Mouse (Mus musculus): ENCODE data around the gene Lingo3. TPM values are rescaled to one million over a fixed set of nuclear protein-coding genes. Genes with fewer than 3 reads are reported as not detected.
"Not testable (repeated sequence)": the region's sequence is repeated elsewhere in the genome, so short reads cannot be mapped to it uniquely, and the experiment has no call there.

Gene Lingo3
- polyA plus RNA-seq, 1 experiment from 2014 or later, result 1.7 TPM

GRCm38 (mm10) chr10:80842334-80842733 lies 1.5 kb downstream of the Lingo3 start:
- Histone ChIP-seq H3K4me3 (no peak overlapping the region), H3K9me3 (no peaks in the 10 kb centered on the region), H3K27me3 (peaks cover 62% of the 10 kb centered on the region), H3K36me3 (no peaks in the 10 kb centered on the region), H3K4me1 (peaks cover 14% of the 10 kb centered on the region), H3K4me2 (replicated peaks) (no peak overlapping the region), H3K9ac (no peak overlapping the region), H3K27ac (no peak overlapping the region)
- 84% methylated on average over 15 of the region's 15 CpGs for WGBS
- no peak for ATAC-seq (ENCODE audit: insufficient number of reproducible peaks, insufficient read depth, low FRiP score, low TSS enrichment)

GRCm38 (mm10) chr10:80841685-80842084 lies 2.2 kb downstream of the Lingo3 start:
- Histone ChIP-seq H3K36me3 (no peaks in the 10 kb centered on the region), H3K9me3 (no peaks in the 10 kb centered on the region), H3K4me3 (no peak overlapping the region), H3K27ac (no peak overlapping the region), H3K27me3 (peaks cover 69% of the 10 kb centered on the region), H3K9ac (0 out of 2 replicates have a peak overlapping the region, but pooled peaks have one; percentile 5), H3K4me2 (replicated peaks) (no peak overlapping the region), H3K4me1 (peaks cover 14% of the 10 kb centered on the region)
- ATAC-seq (ENCODE audit: insufficient number of reproducible peaks, insufficient read depth, low FRiP score, low TSS enrichment), result no peak
- WGBS, result 68% methylated on average over 2 of the region's 2 CpGs

GRCm38 (mm10) chr10:80839848-80840247 lies 4.0 kb downstream of the Lingo3 start:
- Histone ChIP-seq H3K4me3 (no peak overlapping the region), H3K36me3 (no peaks in the 10 kb centered on the region), H3K4me2 (replicated peaks) (no peak overlapping the region), H3K9me3 (peaks cover 2% of the 10 kb centered on the region; the same call in 1 of the 2 replicates), H3K9ac (no peak overlapping the region), H3K4me1 (peaks cover 14% of the 10 kb centered on the region), H3K27me3 (peaks cover 67% of the 10 kb centered on the region), H3K27ac (no peak overlapping the region)
- ATAC-seq (ENCODE audit: insufficient number of reproducible peaks, insufficient read depth, low FRiP score, low TSS enrichment), result no peak
- WGBS, result 65% methylated on average over 6 of the region's 6 CpGs

GRCm38 (mm10) chr10:80838346-80838912 lies 5.4 kb downstream of the Lingo3 start:
- ATAC-seq (ENCODE audit: insufficient number of reproducible peaks, insufficient read depth, low FRiP score, low TSS enrichment), result no peak
- Histone ChIP-seq H3K27me3 (peaks cover 67% of the 10 kb centered on the region), H3K27ac (no peak overlapping the region), H3K36me3 (no peaks in the 10 kb centered on the region), H3K4me2 (replicated peaks) (no peak overlapping the region), H3K4me1 (0 out of 2 replicates have a peak, but pooled peaks cover 5% of the 10 kb centered on the region), H3K9me3 (peaks cover 9% of the 10 kb centered on the region; the same call in 1 of the 2 replicates), H3K4me3 (no peak overlapping the region), H3K9ac (no peak overlapping the region)
- WGBS, result 61% methylated on average over 2 of the region's 2 CpGs

GRCm38 (mm10) chr10:80837827-80838226 lies 6.0 kb downstream of the Lingo3 start:
- ATAC-seq (ENCODE audit: insufficient number of reproducible peaks, insufficient read depth, low FRiP score, low TSS enrichment), result no peak
- Histone ChIP-seq H3K9ac (no peak overlapping the region), H3K27me3 (peaks cover 65% of the 10 kb centered on the region), H3K36me3 (no peaks in the 10 kb centered on the region), H3K27ac (no peak overlapping the region), H3K9me3 (peaks cover 9% of the 10 kb centered on the region; the same call in 1 of the 2 replicates), H3K4me2 (replicated peaks) (no peak overlapping the region), H3K4me3 (no peak overlapping the region), H3K4me1 (0 out of 2 replicates have a peak, but pooled peaks cover 4% of the 10 kb centered on the region)
- 11% methylated on average over 2 of the region's 2 CpGs for WGBS

- Histone ChIP-seq H3K36me3 (no peaks in the 10 kb centered on the region), H3K9me3 (peaks cover 9% of the 10 kb centered on the region; the same call in 1 of the 2 replicates), H3K27me3 (peaks cover 57% of the 10 kb centered on the region), H3K4me3 (no peak overlapping the region), H3K4me1 (0 out of 2 replicates have a peak, but pooled peaks cover 4% of the 10 kb centered on the region), H3K27ac (no peak overlapping the region), H3K4me2 (replicated peaks) (no peak overlapping the region), H3K9ac (no peak overlapping the region)
- no peak for ATAC-seq (ENCODE audit: insufficient number of reproducible peaks, insufficient read depth, low FRiP score, low TSS enrichment)
- 47% methylated on average over 7 of the region's 7 CpGs for WGBS
Measured at GRCm38 (mm10) chr10:80836949-80837379, 6.9 kb downstream of the Lingo3 start.

GRCm38 (mm10) chr10:80835617-80836016 lies 8.2 kb downstream of the Lingo3 start:
- Histone ChIP-seq H3K36me3 (no peaks in the 10 kb centered on the region), H3K9me3 (peaks cover 9% of the 10 kb centered on the region; the same call in 1 of the 2 replicates), H3K4me3 (no peak overlapping the region), H3K4me2 (replicated peaks) (no peak overlapping the region), H3K4me1 (peaks cover 12% of the 10 kb centered on the region), H3K27me3 (peaks cover 52% of the 10 kb centered on the region), H3K27ac (no peak overlapping the region), H3K9ac (no peak overlapping the region)
- ATAC-seq (ENCODE audit: insufficient number of reproducible peaks, insufficient read depth, low FRiP score, low TSS enrichment), result no peak
- 60% methylated on average over 30 of the region's 30 CpGs for WGBS

- Histone ChIP-seq H3K9ac (no peak overlapping the region), H3K27me3 (peaks cover 45% of the 10 kb centered on the region), H3K27ac (no peak overlapping the region), H3K9me3 (peaks cover 9% of the 10 kb centered on the region; the same call in 1 of the 2 replicates), H3K36me3 (peaks cover 19% of the 10 kb centered on the region), H3K4me1 (peaks cover 27% of the 10 kb centered on the region), H3K4me3 (no peak overlapping the region), H3K4me2 (replicated peaks) (no peak overlapping the region)
- WGBS, result 71% methylated on average over 7 of the region's 7 CpGs
- no peak for ATAC-seq (ENCODE audit: insufficient number of reproducible peaks, insufficient read depth, low FRiP score, low TSS enrichment)
Measured at GRCm38 (mm10) chr10:80832818-80833217, 11.0 kb downstream of the Lingo3 start.

GRCm38 (mm10) chr10:80831136-80831535 lies 12.7 kb downstream of the Lingo3 start:
- H3K4me1 ChIP-seq, result peaks cover 29% of the 10 kb centered on the region
- 2% methylated on average over 9 of the region's 9 CpGs for WGBS
- no peak overlapping the region for H3K4me2 ChIP-seq (replicated peaks)
- peaks cover 9% of the 10 kb centered on the region; the same call in 1 of the 2 replicates for H3K9me3 ChIP-seq
- peaks cover 20% of the 10 kb centered on the region for H3K36me3 ChIP-seq
- no peak overlapping the region for H3K4me3 ChIP-seq
- H3K27me3 ChIP-seq, result peaks cover 31% of the 10 kb centered on the region
- H3K9ac ChIP-seq, result no peak overlapping the region
- no peak overlapping the region for H3K27ac ChIP-seq
- no peak for ATAC-seq (ENCODE audit: insufficient number of reproducible peaks, insufficient read depth, low FRiP score, low TSS enrichment)

GRCm38 (mm10) chr10:80829359-80830278 lies 14.2 kb downstream of the Lingo3 start:
- H3K4me1 ChIP-seq, result peaks cover 29% of the 10 kb centered on the region
- peaks cover 16% of the 10 kb centered on the region for H3K27me3 ChIP-seq
- H3K9ac ChIP-seq, result no peak overlapping the region
- no peak overlapping the region for H3K27ac ChIP-seq
- ATAC-seq (ENCODE audit: insufficient number of reproducible peaks, insufficient read depth, low FRiP score, low TSS enrichment), result no peak
- WGBS, result 59% methylated on average over 1 of the region's 1 CpGs
- peaks cover 4% of the 10 kb centered on the region; the same call in 1 of the 2 replicates for H3K9me3 ChIP-seq
- peaks cover 20% of the 10 kb centered on the region for H3K36me3 ChIP-seq
- no peak overlapping the region for H3K4me2 ChIP-seq (replicated peaks)
- no peak overlapping the region for H3K4me3 ChIP-seq

- WGBS, result 91% methylated on average over 9 of the region's 9 CpGs
- not testable (repeated sequence) for H3K27ac ChIP-seq; ATAC-seq (ENCODE audit: insufficient number of reproducible peaks, insufficient read depth, low FRiP score, low TSS enrichment); H3K9me3 ChIP-seq; H3K9ac ChIP-seq; H3K27me3 ChIP-seq
- H3K36me3 ChIP-seq, result peaks cover 20% of the 10 kb centered on the region
- H3K4me2 ChIP-seq (replicated peaks), result peak overlapping the region; percentile 92
- H3K4me3 ChIP-seq, result peak overlapping the region; percentile 81
- H3K4me1 ChIP-seq, result peaks cover 29% of the 10 kb centered on the region
Measured at GRCm38 (mm10) chr10:80828587-80828986, 15.3 kb downstream of the Lingo3 start.

Measured in embryonic facial prominence, embryonic 12.5 days (tissue).